Mouse (Mus musculus): ENCODE data around the gene Mrpl45. TPM values are rescaled to one million over a fixed set of nuclear protein-coding genes. Genes with fewer than 3 reads are reported as not detected.

The Mrpl45 gene
- total RNA-seq, 2 experiments from 2014 or later, result 27.7 to 30.7 TPM

DNA sequence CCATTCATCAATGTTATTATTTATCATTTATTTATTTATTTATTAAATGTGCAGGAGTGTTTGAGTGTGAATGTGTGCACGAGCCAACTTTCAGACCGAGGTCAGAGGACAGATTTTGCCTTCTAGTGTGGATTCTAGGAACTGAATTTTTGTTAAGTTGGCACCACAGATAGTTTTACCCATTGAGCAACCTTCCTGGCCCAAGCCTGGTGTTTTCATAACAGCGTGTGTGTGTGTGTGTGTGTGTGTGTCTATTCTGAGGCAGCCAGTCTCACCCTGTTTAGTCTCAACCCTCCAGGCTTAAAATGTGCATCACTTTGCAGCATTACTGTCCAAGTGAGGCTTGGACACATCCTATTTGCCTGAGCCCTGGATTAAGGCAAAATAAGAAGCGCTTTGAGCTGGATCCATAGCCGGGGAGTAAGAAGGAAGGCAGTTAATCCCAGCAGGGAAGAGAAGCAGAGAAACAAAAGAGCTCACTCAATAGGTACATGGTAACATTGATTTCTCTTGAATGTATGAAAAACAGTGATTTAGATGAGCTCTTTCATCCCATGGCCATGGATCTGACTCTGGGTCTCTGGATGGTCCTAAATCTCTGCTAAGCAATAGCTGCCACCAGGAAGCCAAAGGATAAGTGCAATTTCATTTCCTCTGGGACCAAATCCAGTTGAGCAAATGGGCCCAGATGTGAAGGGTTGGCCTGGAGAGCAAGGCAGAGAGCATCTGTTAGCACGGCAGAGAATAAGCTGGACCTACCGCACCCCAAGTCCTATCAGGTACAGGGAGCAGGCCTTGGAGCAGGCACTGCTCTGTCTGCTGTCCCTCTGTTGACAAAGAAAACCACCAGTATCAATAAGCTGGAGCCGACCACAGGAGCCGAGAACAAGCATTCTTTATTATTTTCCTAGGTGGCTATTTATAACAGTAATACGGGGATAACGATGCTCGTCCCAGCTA, 16.0 kb downstream of the Mrpl45 start:
- DNase-seq (ENCODE audit: low spot score in 2 of 2), result no peak

DNA sequence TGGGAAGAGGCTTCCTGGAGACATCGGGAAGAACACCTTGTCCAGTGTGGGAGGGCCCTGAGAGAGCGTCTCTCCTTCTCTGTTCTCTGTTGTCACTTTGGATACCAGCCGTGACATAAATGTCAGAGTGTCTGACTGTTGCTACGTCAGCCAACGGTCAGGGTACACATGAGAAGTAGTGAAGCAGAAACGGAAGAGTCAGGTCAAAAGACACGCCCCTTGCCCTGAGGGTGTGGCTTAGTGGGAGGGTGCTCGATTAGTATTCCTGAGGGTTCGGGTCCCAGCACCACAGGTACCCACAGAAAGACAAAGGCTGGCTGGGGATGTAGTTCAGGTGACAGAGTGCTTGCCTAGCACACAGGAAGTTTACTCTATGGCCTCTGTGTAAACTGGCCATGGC, 17.5 kb downstream of the Mrpl45 start:
- DNase-seq (ENCODE audit: low spot score in 2 of 2), result no peak

DNA sequence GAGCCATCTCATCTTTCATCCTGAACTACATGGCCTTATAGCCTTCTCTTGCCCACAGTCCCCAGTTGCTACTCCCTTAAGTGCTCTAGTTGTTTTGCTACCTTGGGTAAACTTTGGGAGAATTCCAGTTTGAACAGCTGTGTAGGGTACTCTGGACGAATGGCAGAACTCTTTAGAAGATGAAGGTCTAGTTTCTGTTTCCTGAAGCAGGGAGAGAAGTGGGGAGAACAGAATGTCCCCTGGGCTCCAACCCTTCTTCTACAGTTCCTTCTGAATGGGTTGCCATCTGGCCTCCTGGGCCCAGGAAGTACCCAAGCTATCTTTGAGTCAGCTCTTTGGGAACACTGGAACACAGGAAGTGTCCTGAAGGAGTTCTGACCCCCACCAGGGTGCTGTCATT, 18.4 kb downstream of the Mrpl45 start:
- no peak for DNase-seq (ENCODE audit: low spot score in 2 of 2)

DNA sequence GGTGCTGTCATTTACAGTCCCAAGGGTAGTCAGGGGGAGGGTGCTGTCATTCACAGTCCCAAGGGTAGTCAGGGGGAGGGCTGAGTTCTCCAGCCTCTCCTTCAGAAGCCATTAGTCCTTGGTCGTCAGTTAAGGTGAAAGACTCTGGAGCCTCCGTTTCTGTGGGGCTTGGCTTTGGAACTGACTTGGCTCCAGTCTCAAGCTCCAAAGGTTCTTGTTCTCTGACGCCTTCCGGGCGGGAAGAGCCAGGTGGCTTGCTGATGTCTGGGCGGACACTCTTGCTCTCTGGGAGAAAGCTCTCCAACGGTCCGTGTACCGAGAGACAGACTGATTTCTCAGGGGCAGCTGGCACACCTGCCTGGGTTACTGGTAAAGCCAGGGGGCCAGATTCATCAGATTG, 18.9 kb downstream of the Mrpl45 start:
- no peak for DNase-seq (ENCODE audit: low spot score in 2 of 2)

DNA sequence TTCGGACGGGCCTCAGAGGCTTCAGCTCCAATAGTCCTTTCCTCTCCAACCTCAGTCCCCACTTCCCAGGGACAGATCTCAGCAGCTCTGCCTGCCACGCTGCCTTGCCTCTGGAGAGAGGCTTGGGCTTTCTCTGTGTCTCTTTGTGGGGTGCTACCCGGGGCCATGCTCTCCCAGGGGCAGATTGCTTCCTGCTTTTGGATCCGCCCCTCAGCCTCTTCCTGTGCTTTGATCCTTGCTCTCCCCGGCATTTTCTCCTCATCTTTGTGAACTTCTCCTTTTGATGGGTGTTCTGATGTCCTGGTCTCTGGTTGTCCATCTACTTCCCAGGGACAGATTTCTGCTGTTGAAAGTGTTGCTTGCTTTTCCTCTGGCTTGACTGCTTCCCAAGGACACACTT, 20.7 kb downstream of the Mrpl45 start:
- DNase-seq (ENCODE audit: low spot score in 2 of 2), result no peak

DNA sequence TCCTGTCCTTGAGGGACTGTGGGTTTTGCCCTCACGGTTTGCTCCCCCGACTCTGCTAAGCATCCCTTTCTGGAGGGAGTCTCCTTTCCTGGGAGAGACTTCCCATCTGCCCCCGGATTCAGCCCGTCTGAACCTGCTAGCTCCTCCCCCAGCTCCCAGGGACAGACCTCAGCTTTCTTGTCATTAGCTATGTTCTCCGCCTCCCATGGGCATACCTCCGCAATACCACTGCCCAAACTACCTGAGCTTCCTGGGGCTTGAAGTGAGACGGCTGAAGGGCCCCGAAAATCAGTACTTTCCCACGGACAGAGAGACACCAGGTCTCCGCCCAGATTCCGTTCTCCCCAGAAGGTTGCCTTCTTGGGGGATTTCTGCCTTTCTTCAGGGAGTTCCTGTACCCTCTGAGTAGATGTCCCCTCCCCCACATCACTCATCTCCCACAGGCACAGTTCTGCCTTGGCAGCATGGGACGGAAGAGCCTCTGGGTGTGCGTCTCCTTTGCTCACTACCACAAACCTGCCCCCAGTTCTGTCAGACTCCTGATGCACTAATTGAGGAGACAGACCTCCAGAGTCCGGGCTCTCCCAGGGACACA, 21.3 kb downstream of the Mrpl45 start:
- DNase-seq (ENCODE audit: low spot score in 2 of 2), result no peak

DNA sequence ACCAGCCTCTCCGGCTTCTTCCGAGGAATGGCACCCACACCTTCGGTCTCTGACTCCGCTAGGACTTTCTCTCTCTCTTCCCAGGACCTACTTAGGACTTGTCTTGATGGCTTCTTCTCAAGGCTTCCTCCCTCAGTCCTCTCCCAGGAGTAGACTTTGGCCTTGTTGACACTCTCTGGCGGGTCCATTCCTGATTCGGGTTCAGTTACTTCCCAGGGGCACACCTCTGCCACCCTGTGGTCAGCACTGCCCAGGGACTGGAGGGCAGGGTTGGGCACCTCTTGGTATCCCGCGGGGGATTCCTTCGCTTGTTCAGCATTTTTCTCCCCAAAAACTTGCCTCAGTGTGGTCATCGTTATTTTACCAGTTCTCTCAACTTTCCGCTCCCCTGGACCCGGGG, 21.8 kb downstream of the Mrpl45 start:
- no peak for DNase-seq (ENCODE audit: low spot score in 2 of 2)

DNA sequence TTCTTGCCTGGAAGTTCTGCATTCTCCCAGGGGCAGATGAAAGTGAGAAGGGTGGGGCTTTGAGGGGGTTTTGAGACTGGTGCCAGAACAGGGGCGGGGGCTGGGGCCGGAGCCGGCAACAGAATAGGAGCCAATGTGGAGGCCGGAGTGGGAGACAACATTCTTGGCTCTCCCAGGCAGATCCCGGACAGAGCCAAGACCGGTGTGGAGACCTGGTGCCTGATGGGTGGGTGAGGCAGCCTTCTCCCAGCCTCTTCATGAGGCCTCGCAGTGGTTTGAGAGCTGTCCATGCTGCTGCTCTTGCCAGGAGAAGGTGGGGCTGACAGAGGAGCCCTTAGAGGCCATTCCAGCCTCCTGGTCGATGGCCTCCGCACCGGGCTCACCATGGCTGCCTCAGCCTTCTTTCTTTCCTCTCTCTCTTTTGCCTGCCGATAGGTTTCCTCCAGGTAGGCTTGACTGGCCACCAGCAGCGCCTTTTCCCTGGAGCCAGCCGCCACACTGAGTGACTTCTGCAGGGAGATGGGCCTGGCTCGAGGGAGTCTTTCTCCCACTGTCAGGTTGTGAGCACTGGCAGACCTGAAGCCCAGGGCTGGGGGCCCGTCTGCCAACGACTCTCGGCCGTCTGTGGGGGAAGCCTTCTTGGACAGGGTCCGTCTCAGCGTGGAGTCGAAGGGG, 22.9 kb downstream of the Mrpl45 start:
- DNase-seq (ENCODE audit: low spot score in 2 of 2), result no peak

DNA sequence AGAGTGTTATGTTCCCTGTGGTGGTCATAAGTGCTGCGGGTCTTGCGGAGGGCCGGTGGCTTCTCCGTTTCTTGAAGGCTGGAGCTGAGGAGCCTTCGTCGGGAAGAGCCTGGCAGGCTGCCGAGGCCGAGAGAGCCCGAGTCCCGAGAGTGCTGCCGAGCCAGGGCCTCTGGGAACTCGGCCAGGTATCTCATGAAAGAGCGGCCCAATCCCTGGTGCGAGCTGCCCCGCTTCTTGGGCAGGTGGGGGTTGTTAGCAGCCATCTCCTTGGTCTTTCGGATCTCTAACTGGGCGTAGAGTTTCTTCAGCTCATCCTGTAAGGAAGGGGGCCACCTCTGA, 23.4 kb downstream of the Mrpl45 start:
- peak in 1 of 2 experiments; percentile 41 for DNase-seq (ENCODE audit: low spot score in 2 of 2)

DNA sequence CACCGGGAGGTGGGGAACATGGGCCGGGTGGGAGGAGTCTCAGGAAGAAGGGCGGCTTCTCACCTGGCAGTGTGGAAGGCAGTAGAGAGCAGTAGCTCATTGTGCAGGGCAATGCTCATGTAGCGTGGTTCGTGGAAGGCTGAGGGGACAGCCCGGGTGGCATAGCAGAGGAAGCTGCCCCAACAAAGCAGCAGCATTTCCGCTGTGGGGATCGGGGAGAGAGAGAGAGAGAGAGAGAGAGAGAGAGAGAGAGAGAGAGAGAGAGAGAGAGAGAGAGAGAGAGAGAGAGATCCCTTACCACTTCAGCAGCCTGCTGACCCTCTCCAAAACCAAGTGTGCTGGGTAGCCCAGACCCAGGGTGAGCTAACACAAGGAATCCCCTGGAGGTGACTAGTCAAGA, 27.7 kb downstream of the Mrpl45 start:
- no peak for DNase-seq (ENCODE audit: low spot score in 2 of 2)

DNA sequence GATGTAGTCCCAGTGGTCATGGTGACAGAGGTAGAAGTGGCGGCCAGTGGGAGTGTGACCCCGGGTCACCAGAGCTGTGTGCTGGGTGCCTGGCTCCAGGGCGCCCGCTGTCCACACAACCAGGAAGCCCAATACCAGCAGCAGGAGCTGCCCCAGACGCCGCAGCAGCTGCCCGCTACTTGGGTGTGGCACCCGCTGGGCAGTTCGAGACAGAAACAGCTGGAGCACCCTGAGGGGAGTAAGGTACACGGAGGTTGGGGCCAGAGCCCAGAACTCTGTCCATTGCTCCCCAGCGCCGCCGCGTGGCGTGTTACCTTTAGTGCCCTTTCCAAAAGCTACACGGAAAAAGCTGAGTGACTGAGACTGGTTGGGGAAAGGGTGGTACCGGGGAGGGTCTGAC, 28.1 kb downstream of the Mrpl45 start:
- no peak for DNase-seq (ENCODE audit: low spot score in 2 of 2)

DNA sequence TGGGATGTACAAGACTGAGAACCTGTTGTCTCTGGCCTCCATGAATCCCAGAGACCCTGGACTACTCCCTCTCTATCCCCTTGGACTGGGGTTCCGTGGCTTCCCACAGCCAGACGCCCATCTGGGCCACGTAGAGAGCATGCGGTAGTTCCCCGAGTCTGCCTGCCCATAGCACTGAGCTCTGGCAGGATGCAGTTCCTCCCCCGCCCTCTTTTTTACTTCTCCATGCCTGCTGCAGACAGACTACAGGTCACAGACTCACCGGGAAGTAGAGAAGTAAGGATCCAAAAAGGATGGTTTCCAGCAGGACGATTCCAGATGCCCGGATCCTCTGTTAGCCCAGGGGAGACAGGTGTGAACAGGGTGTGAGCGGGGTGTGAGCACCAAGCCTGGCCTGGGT, 29.9 kb downstream of the Mrpl45 start:
- DNase-seq (ENCODE audit: low spot score in 2 of 2), result no peak

DNA sequence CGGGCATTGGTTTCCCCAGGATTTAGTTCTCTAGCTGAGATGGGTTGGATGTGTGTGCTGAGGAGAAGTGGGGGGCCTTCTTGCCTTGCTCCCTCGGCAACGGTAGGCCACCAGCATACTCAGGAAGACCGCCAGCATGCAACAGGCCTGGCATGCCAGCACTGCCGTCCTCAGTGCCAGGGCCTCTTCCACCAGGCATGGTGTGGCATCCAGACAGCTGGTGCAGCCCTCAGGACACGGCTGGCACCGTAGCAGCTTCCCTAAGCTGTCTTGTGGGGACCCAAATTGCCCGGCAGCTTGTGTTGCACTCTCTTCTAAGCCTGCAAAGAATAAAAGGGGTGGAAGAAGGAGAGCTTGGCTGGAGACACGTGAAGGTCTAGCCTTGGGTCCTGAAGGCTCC, 30.9 kb downstream of the Mrpl45 start:
- DNase-seq (ENCODE audit: low spot score in 2 of 2), result no peak

DNA sequence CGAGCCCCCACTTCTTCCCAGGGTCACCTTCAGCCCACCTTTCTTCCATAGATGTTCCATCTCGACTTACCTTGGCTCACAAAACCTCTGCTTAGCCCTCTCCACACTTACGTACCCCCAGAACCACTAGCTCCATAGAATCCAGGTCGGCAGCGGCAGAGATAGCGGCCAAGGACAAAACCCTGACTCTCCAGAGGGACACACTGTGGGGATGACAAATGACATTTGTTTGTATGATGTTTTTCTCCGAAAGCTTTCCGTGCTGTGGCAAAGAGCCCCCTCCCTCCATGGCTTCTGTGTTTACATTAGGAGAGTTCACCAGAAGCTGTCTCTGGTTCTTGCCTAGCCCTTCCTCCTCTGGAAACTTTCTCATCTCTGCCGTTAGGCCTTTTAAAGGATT, 31.8 kb downstream of the Mrpl45 start:
- DNase-seq (ENCODE audit: low spot score in 2 of 2), result no peak

DNA sequence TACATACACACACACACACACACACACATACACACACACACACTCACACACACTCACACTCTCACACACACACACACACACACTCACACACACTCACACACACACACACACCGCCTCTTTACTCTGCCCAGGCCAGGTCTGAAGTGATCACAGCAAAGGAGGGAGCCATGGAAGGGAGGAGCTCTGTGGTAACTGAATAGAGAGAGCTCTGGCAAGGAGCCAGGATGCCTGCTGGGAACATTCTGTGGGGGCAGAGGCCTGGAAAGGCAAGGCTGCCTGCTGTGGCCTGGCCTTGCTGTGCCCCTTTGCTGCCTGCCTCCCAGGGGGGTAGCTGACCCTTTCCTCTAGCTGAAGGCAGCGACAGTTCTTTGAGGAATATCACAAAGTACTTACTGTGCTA, 34.5 kb downstream of the Mrpl45 start:
- DNase-seq (ENCODE audit: low spot score in 2 of 2), result peak; percentile 54 to 62

DNA sequence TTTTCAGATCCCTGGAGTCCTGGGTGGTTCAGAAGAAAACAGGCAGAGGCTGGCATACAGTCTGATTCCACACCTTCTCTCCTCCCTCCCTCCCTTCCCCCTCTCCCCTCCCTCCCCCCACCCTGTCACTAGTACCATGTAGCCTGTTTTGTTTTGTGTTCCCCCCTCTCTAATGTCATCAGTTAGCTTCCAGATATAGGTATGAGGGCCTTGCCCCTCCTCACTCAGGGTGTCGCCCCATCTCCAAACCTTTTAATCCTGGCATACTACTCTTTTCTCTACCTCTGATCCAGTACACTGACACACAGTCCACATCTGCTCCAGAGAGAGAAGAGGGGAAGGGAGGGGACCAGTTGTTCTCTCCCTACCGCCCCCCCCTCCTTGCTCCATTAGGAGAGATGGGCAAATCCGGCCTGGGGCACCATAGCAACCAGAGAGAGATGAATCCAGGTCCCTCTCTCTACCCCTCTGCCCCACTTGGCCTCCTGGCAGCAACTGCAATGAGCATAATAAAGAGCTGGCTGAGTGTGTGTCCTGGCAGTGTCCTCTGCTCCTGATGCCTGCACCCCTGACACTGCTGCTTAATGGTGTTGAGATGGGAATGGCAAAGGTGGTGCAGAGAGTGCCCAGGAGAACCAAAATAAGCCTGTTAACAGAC, 36.6 kb downstream of the Mrpl45 start, which contains the start of gene Gpr179:
Gene Gpr179 (minus strand): TSS at position 51 of the 658 bp plus-strand sequence.
- no peak for DNase-seq (ENCODE audit: low spot score in 2 of 2)

DNA sequence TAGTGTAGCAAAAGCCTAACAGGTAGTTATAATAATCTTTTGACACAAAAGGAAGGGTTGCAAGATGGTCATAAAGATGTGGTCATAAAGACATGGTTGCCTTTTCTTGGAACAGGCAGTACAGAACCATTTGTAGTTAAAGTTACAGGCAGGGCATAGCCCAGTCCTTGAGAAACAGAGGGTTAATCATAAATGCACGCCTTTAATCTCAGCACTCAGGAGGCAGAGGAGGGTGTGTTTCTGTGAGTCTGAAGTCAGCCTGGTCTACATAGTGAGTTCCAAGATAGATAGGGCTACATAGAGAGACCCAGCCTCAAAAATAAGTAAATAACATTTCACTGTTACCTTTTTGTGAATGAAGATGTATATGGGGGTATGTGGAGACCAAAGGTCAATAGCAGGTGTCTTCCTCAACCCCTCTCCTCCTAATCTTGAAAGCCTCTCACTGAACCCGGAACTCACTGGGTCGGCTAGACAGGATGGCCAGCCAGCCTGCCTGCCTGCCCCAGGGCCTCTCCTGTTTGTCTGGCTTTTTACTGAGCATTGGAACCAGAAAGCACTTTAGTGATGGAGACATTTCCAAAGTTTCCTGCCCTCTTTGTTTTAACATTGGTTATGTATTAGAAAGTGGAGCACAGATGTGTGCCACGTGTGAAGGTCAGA, 37.5 kb downstream of the Mrpl45 start:
- DNase-seq (ENCODE audit: low spot score in 2 of 2), result no peak

DNA sequence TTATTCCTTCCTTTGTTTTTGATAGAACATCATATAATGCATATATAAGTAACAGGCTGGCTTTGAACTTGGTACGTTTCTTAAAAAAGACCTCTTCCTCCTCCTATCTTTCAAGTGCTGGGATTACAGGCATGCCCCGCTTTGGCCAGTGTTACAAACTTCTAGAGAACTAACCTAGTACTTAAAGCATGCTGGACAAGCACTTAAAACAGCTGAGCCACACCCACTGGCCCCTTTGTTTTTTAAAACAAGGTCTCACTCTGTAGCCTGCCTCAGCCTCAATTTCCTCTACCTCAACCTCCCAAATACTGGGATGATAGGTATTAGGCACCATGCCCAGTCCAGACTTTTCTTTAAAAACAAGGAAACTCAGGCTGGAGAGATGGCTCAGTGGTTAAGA, 39.1 kb downstream of the Mrpl45 start:
- no peak for DNase-seq (ENCODE audit: low spot score in 2 of 2)

DNA sequence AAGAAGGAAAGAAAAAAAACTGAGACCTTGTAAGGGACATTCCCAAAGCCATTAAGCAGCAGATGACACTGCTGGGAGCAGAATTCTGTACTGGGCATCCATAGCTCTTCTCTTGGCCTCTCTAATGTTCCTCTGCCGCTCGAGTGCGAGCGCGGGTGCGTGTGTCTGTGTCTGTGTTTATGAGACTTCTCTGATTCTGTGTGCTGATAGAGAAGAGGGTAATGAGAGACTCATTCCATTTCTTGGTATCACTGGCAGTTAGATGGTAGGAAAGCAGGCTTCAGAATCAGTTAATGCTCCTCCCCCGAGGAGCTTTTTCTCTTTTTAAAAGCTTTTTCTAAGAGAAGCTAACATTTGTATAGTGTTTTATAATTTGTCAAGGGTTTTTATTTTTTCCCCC, 39.7 kb downstream of the Mrpl45 start:
- no peak for DNase-seq (ENCODE audit: low spot score in 2 of 2)

DNA sequence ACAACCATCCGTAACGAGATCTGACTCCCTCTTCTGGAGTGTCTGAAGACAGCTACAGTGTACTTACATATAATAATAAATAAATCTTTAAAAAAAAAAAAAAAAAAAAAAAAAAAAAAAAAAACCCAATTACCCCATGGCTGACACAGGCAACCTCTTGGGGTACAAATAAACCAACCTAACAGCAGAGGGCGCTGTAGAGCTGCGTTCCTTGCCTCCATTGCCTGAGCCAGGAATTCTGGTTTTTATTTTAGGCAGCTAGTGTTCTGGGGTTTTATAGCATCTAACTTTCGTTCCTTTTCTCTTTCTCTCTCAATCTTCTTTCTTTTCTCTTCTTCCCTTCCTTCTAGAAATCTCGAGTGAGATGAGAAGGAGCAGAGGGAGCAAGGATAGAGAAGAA, 42.1 kb downstream of the Mrpl45 start:
- peak; percentile 73 to 88 for DNase-seq (ENCODE audit: low spot score in 2 of 2)
